Mouse (Mus musculus): ENCODE data around the gene Poc1a. TPM values are rescaled to one million over a fixed set of nuclear protein-coding genes. Genes with fewer than 3 reads are reported as not detected.

The Poc1a gene
- total RNA-seq, 2 experiments from 2014 or later: 11.0 to 11.9 TPM

DNA sequence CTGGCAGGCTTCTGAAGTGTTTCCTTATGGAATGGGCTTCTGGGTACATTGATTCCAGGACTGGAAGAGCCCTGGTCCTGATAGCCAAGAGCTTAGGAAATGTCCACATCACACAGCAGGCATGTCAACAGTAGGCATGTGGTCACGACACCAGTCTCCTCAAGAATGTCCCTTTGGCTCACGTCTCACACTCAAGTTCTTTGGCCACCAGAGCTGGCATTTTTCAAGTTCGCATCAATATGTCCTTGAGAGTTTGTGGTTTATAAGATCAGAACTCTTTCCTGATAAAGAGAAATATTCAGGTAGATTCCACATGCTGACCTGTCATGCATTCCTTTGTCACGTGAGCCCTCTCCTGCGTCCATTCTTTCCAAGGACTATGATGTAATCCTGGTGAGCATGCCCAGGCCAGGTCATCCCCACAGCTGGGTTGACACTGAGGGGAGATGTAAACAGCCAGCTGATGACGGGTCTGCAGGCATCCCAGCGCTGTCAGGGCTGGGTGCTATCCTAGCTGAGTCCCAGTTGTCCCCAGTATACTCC lies 47.3 kb downstream of the Poc1a start:
- no peak for DNase-seq
- intact Hi-C loops (cut with DNase I): no loop called here

DNA sequence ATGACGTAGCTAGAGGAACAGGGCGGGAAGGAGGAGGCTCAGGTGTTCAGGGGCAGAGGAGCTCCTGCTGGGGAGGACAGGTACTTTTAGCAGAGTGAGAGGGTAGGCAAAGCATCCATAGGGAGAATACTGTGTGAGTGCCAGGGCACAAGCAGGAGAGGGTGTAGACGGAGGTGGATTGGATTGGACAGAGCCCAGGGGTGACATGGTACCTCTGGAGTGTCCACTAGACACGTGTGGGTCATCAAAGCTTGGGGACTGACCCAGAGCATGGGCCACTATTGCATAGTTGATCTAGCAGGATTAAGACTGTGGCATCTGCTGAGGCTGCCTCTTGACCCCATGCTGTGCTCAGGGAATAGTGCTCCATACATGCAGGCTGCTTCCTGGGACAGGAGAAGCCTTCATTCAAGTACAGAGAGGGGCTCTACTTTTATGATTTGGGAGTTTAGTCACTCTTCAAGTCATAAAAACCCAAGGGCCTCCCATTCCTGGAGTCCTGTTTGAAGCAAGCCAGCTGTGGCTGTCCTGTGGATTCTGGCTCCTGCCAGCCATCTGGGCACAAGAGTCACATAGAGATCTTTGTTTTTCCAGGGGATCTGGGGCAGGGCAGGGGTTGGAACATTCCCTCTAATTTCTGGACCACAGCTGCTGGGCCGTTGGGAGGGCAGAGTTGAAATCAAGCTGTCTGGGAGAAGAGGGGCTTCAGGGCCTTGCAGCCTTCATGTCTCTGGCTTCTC lies 48.1 kb downstream of the Poc1a start:
- intact Hi-C loops (cut with DNase I): no loop called here
- no peak for DNase-seq

DNA sequence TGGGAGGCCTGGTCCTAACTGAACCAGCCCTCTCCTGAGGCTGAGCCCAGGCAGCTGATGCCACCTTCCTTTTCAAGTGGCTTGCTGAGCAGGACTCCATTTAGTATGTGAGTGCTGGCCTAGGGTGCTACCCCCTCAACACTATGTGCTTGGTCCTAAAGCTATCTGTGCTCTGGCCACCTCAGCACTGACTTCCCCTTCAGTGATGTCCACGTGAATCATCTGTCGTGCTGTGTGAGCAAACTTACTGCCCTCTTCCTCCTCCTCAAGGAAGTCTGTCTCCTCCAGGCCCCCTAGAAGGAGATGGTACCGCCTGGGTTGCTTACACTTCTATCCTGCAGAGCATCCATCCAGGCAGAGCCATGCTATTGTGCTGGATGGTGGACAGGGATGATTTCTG lies 51.9 kb downstream of the Poc1a start:
- intact Hi-C loops (cut with DNase I): no loop called here
- no peak for DNase-seq

DNA sequence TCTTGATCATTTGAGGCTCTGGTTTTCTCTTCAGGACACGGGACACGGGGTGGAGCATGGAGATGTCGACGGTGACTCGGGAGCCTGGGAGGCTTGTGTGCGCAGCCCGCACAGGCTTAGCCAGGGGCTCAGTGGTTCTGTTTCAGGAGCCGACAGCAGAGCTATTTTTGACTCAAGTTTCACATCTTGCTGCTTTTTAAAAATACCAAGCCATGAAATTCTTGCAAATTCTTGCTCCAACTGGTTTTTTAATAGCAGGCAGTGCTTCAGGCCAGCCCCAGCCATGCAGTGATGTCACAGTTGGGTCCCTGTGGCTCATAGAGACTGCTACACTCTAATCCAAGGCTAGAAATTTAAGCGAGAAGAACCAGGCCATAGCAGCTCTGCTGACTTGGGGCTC lies 56.8 kb downstream of the Poc1a start:
- intact Hi-C loops (cut with DNase I): no loop called here
- no peak for DNase-seq

DNA sequence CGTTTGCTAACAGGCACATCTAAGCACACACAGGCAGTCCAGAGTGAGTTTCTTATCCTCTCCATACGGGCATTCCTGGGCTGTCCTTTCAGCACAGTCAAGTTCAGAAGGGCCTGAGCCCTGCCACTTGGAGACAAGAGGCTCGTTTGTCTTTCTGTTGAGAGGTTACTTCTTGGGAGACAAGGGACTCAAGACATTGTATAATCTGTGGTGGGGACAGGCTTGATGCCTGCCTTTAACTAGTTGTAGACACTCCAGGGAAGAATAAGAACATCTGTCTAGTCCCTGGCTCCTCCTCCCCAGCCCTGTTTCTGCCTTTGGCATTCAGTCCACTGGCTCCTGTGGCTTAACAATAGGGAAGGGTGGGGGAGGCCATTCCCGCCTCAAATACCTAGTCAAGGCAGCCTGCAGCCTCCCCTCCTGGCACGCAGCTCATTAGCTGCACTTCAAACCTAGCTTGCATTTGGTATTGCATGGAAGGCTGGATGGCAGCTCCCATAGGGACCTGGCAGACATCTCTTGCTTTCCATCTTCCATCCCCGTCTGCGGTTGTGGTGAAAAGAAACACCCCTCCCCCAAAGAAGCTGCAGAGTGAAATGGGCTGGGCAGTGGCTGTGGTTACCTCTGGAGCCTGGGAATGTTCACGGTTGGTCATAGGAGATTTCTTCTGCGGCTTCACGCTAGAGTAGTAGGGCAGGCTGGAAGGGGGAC lies 57.8 kb downstream of the Poc1a start:
- DNase-seq: no peak
- intact Hi-C loops (cut with DNase I): no loop called here

DNA sequence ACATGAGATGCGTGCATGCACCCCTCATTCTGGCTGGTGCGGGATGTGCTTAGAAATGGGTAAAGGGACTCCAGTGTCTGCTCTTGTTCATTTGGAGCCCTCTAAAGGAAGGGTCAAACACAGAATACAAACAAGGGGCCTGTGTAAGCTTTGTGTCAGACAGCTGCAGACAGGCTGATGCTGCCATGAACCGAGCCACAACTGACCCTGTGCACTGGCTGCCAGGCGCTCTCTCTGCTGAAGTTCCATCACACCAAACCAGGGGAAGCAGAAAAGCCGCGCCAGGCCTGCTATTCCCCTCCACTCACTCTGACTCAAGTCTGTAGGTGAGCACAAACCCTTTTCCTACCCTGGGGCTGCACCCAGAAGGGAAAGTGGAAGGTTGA lies 58.3 kb downstream of the Poc1a start:
- no peak for DNase-seq
- intact Hi-C loops (cut with DNase I): no loop called here

DNA sequence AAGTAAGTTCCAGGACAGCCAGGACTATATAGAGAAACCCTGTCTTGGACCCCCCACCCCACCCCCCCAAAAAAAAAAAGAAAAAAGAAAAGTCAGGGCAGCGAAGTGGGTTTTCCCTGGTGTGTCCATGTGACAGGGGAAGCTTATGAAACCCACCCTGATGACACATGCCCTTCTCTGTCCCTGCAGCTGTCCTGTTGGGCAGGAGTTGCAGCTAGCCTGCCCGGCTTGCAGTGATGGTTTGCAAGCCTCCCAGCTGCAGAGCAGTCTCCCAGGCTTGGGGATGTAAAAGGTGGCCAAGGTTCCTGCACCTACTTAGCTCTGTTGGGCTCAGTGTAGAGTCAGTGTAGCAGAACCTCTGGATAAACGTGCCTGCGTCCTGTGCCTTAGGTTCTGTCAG lies 58.9 kb downstream of the Poc1a start:
- no peak for DNase-seq
- intact Hi-C loops (cut with DNase I): no loop called here

DNA sequence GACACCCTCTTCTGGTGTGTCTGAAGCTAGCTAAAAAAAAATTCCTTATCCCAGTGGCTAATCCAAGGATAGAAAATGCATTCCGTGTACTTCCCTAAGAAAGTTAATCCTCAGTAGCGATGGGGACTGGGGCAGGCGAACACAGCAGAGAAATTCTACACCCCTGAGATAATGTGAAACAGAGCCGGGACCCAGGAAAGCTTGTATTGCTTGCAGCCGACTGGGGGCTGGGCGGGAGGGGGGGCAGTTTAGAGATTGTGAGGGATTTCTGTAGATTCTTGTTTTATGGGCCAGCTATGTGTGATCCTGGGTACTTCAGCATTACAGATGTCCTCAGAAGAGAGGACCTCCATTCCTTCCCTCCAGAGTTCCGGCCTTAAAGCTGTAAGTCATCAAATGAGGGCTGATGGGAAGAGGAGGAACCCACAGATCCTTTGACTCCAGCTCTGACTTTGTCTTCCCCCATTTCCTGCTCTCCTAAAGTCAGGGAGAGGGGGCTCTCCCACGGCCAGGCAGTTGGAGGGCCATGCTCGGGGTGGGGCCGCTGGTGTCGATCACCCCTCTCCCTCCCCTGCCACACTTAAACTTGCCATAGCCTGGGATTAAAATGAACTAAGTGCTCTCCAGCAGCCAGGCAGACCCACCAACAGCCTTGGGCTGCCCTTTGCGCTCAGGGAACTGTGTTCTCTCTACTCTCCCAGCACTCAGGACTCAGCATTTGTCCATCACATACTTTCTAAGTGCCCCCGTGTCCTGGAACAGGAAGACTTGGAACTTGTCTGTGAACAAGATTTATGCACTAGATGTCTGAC lies 59.8 kb downstream of the Poc1a start:
- intact Hi-C loops (cut with DNase I): no loop called here
- DNase-seq: no peak

DNA sequence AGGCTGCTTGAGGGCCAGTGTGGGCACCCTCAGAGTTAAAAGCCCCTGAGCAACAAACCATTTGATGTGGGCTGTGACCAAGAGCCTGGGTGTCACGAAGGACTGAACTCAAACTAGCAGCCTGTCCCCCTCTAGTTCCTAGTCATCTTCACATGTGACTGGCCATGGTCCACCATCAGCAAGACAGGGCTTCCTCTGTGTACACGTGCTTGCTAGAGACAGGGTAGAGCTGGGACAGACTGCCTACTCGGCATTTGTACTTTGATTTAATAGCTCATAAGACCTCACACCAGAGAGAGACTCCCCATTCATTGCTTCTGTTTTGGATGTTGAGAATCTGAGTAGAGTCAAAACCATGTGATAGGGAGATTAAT lies 60.4 kb downstream of the Poc1a start:
- DNase-seq: no peak
- intact Hi-C loops (cut with DNase I): no loop called here

DNA sequence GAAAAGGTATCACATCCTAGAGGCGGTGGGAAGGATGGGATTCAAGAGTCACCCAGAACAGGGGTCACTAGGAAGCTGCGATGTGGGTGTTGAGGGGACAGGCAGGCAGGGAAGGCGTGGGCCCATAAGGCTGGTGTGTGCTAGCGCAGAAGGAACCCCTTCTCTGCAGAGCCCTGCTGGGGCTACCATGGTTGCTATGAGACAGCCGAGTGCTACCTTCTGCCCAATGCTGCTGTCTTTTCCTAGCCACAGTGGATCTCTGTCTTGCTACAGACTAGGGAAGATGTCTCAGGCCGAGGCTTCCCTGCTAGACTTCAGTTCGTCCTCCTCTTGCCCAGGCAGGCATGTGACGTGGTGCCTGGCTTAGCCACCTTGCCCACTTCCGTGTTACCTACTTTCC lies 61.7 kb downstream of the Poc1a start:
- intact Hi-C loops (cut with DNase I): no loop called here

DNA sequence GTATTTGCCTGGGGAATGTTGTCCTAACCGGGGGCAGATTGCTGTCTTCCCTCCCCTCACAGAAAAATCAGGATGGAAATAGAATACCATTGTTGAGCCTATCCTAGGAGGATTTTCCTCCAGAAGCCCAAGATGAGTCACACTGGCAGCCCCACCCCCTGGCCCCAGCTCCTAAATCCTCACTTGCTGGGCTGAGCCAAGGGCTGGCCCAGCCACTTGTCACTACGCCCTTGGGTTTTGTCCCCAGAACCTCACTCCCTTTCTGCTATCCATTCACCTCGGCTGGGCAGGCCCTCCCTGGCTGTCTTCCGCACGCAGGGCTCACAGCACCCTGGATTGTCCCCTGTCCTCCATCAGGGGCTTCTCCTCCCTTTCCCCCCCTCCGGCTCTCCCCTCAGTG lies 64.3 kb downstream of the Poc1a start:
- DNase-seq: peak; percentile 46
- intact Hi-C loops (cut with DNase I): no loop called here

More for the DNA sequence above, 61.7 kb downstream of the Poc1a start:
- DNase-seq: no peak

DNA sequence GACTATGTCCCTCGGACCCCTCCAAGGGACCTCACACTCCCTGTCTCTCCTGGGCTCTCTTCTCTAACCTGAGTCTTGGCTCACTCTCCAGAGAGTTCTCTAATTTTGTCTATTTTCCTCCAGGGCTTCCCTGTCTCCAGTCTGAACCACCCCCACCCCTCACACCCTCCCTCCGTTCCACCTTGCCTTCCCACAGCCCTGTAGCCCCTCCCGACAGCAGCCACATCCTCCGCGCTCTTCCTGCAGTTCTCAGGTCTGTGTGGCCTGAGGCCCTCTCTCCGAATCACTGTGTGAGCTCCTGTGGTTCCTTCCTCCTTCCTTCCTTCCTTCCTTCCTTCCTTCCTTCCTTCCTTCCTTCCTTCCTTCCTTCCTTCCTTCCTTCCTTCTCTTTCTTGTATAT lies 64.8 kb downstream of the Poc1a start:
- intact Hi-C loops (cut with DNase I): no loop called here
- DNase-seq: no peak

DNA sequence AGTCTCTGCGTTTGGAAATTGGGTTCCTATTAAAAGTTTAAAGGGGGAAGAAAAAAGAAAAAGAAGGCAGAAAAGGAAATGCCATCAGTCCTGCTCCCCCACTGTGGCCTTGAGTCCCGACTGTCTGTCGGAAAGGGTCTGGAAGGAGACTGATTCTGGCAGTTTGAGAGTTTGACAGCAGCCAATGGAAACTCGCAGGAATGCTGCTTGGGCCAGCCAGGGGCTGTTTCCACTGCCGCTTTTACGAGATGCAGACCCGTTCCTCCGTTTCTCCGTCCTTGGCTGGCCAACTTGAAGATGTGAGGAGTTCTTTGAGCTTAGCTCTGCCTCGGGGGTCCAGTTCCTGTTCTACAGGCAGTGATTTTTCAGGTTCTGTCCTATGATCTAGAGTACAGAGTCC lies 67.4 kb downstream of the Poc1a start:
- no peak for DNase-seq
- intact Hi-C loops (cut with DNase I): no loop called here

DNA sequence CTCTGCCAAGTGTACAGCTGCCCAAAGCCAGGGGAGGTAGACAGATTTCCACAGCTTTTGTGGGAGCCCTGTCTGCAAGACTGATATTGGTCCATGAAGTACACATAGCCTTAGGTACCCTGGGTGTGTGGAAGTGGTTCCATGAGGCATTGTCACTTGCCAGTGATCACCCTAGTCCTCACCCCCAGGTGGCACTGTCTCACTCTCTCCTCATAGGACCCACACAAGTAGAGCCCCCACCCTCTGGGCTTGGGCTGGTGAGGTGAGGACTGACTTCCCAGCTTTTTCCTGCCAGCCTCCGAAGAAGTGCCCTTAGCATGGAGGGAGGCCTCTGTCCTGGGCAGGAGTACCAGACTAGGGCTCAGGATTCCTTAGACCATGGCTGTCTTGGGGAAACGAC lies 68.2 kb downstream of the Poc1a start:
- peak; percentile 44 for DNase-seq
- intact Hi-C loops (cut with DNase I): no loop called here

DNA sequence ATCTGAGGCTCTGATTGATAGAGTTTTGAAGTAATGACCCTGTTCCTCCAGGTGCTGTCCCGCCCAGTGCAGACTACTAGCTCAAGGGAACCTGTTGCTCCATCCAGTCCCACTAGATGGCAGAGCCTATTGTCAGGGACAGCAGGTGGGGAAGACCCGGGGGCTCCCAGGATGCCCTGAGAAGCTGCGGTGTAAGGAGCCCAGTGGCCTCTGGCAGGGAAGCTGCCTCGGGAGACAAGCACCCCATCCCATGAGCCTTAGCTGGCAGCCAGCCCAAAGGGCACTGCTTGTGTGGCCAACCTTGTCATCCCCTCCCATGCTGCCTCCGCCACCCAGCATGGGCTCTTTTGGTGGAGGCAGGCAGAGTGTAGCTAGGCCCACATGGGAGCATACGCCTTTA lies 70.3 kb downstream of the Poc1a start:
- intact Hi-C loops (cut with DNase I): no loop called here
- DNase-seq: no peak

DNA sequence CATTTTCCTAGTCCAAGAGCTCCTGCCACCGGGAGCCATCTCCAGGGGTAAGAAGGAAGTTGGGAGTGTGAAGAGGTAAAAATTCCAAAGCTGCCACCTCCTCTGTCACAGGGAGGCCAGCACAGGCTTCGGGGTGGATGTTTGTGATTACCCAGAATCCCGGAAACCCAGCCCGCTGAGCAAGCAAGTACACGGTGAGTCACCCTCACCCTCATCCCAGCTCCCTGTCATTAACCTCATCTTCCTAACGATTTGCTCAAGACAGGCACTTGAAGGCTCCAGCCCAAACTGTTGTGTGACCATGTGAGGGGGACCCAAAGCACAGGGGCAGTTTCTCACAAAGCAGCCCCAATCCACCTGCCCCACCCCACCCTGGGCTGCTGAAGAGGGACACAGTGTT lies 72.9 kb downstream of the Poc1a start:
- DNase-seq: no peak
- intact Hi-C loops (cut with DNase I): no loop called here

DNA sequence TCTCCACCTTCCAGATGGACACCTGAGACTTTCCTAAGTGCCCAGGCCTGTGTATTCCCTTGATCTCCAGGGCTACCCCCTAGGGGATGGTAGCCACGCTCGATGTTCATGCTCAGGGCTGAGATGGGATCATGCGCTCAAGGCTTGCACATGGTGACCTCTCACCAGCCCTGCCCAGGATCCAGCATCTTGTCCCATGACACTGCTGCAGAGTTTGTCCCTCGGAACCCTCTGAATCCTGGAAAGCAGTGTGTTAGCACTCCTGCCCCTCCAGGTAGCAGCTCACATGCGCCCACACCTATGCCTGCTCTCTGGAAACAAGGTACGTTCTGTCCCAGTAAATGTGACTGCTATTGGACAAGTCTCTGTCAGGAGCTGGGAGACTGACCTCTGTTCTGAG lies 73.9 kb downstream of the Poc1a start:
- intact Hi-C loops (cut with DNase I): no loop called here
- DNase-seq: no peak

DNA sequence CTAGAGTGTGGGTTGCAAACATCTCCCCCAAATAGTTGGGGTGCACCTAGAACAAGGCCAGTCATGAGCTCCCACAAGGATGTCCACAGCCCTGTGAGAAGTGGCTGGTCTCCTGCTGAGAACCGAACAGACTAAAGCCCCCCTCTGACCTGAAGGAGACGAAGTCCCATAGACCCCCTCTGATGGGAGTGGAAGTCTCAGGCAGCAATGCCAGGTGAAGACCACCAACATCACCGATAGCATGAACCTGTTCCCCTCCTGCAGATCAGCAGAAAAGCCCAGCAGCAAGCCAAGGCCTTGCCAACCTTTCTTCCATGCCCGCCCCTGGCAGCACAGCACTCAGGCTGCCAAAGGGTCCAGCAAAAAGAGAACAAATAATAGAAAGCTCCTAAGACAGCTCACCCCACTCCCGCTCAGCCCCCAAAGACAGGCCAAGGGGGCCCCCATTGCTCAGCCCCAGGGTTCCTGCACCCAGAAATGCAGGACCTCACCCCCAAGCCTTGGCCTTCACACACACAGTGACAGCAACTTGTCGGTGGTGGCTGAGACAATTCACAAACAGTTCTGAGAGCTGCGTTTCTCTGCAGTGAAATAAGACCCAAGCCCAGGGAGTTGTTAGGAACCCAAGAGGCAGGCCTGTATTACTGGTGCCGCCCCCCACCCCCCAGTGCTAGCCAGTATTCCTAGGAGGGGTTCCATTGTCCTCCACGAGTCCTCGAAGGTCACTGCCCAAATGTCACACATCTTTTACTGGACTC lies 74.5 kb downstream of the Poc1a start:
- no peak for DNase-seq
- intact Hi-C loops (cut with DNase I): no loop called here

DNA sequence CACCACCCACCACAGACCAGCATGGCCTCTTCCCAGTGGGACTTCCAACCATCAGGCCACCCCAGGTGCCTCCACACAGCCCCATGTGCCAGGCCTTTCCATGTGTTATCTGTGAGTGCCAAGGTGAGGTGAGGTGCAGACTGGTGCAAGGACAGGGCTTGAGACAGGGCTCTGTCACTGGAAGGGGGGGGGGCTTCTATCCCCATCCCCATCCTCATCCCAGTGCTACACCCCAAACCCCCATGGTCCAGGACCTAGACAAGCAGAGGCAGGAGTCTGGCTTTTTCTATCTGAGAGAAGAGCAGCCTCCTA lies 75.1 kb downstream of the Poc1a start:
- intact Hi-C loops (cut with DNase I): no loop called here
- no peak for DNase-seq

DNA sequence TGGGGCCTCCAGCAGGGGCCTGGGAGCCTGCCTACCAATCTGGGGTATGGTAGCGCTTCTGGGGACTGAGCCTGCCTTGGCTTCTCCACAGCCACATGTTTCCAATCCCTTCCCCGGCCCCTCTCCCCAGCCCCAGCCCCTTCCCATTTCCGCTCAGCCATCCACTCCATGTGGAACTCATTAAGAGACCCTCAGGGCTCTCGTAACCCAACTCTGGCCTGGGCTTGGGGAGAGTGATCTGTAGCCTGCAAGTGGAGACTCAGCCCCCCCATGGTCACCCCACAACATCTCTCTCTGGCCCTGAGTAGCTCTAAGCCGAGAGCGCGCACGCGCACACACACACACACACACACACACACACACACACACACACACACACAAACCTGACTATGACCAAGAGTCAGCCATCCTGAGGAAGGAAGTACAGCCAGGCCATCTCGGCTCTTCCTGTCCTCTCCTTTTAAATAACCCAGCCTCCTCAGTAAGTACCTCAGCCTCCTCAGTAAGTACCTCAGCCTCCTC lies 75.5 kb downstream of the Poc1a start:
- intact Hi-C loops (cut with DNase I): no loop called here
- DNase-seq: no peak

DNA sequence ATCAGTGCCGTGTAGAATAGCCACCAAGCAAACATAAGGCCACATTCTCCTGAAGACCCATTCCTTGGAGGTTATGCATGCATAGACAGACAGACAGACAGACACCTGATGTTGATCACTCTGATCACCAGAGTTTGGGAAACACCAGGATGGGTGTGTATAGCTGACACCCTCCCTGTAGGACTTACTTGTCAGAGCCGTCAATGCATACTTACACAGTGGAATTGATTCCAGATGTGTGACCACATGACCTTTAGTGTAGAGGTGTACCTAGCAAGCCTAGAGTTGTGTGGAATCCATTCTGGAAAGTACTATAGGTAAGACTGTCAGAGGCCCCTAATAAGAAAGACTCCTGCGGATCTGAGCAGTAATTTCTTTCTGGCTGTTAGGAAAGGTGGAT lies 76.3 kb downstream of the Poc1a start:
- DNase-seq: no peak
- intact Hi-C loops (cut with DNase I): no loop called here
